In genomic region chr11:26518991-26519390, GRCm38 (mm10) we compare ENCODE assay signal across 19 mouse cellular contexts.
DNase-seq lines count a peak whose midpoint lies in the region; ATAC-seq and TF ChIP-seq lines count a peak whose summit lies in the region.
"Had no signal": no experiment of that assay in that cellular context is flagged by ENCODE, and none has a peak within 500 bp of the region (broad histone marks: within the 10 kb centered on the region; RNA-seq: fewer than 3 reads in every experiment).

No protein-coding gene starts in this region.

- H3K9me3 ChIP-seq in heart, embryonic 12.5 days (replicated peaks) = no peaks in the 10 kb centered on the region; the same call in 1 of the 2 replicates
- H3K9me3 ChIP-seq in lung, postnatal 0 days (ENCODE audit: low read length) = no peaks in the 10 kb centered on the region
- H3K9me3 ChIP-seq: heart, embryonic 15.5 days; hindbrain, embryonic 12.5 days; intestine, embryonic 15.5 days; limb, embryonic 15.5 days had no signal

- no peak overlapping the region for H3K27ac ChIP-seq in heart, embryonic 12.5 days (ENCODE audit: poor library complexity, severe bottlenecking)
- H3K27ac ChIP-seq in lung, postnatal 0 days (ENCODE audit: low read length) = no peak overlapping the region
- H3K27ac ChIP-seq: heart, embryonic 15.5 days; hindbrain, embryonic 12.5 days; intestine, embryonic 15.5 days; limb, embryonic 15.5 days had no signal

- TF ChIP-seq EP300 in lung, postnatal 0 days (IDR thresholded peaks at IDR 0.05) = no peak

- peak; percentile 2 to 8 for DNase-seq in heart, adult 18-20 months
- DNase-seq in lung, postnatal 0 days (ENCODE audit: low spot score) = peak; percentile 29
- no peak for DNase-seq in lung, adult 2 months
- DNase-seq in adipocyte (ENCODE audit: low spot score) = peak; percentile 20
- DNase-seq in spleen, postnatal 10 days (ENCODE audit: low spot score in 2 of 2) = no peak
- DNase-seq: cerebellum, postnatal 36 days; layer of hippocampus, postnatal 36 days; midbrain, embryonic 14.5 days; retina, postnatal 1 day; right cerebral cortex, postnatal 4 days; thymus, postnatal 25 days had no signal

- TF ChIP-seq POLR2A in lung, adult 2 months (IDR thresholded peaks at IDR 0.05; ENCODE audit: borderline replicate concordance, extremely low read depth, low read depth, low read length) = no peak

- H3K4me2 ChIP-seq in heart, embryonic 12.5 days = no peak overlapping the region
- no peak overlapping the region for H3K4me2 ChIP-seq in lung, postnatal 0 days (replicated peaks; ENCODE audit: low read depth, low read length)
- H3K4me2 ChIP-seq: heart, embryonic 15.5 days; hindbrain, embryonic 12.5 days; intestine, embryonic 15.5 days; limb, embryonic 15.5 days had no signal

- no peak for TF ChIP-seq CTCF in lung, postnatal 0 days (IDR thresholded peaks at IDR 0.05)
- TF ChIP-seq CTCF in lung, adult 2 months (IDR thresholded peaks at IDR 0.05; ENCODE audit: insufficient read depth, low read length) = no peak

- no peak for ATAC-seq in heart, embryonic 12.5 days (ENCODE audit: insufficient number of reproducible peaks, low FRiP score)
- no peak for ATAC-seq in lung, postnatal 0 days
- ATAC-seq in inflammation-experienced regulatory T-cells, adult 6 months = no peak
- ATAC-seq: forebrain, embryonic 16.5 days; intestine, embryonic 15.5 days had no signal

- WGBS in heart, embryonic 12.5 days = 45% methylated on average over 3 of the region's 3 CpGs
- 65% methylated on average over 3 of the region's 3 CpGs for WGBS in lung, postnatal 0 days
- WGBS in lung, adult 2 months = 58% methylated on average over 3 of the region's 3 CpGs

- H3K36me3 ChIP-seq in heart, embryonic 12.5 days = peaks cover 3% of the 10 kb centered on the region
- H3K36me3 ChIP-seq in lung, postnatal 0 days (ENCODE audit: insufficient read depth, low read length) = no peaks in the 10 kb centered on the region
- H3K36me3 ChIP-seq: heart, embryonic 15.5 days; hindbrain, embryonic 12.5 days; intestine, embryonic 15.5 days; limb, embryonic 15.5 days had no signal

- no peak overlapping the region for H3K9ac ChIP-seq in heart, embryonic 12.5 days
- H3K9ac ChIP-seq in lung, postnatal 0 days (replicated peaks; ENCODE audit: low read depth) = no peak overlapping the region
- H3K9ac ChIP-seq: heart, embryonic 15.5 days; hindbrain, embryonic 12.5 days; intestine, embryonic 15.5 days; limb, embryonic 15.5 days had no signal

- no peaks in the 10 kb centered on the region for H3K27me3 ChIP-seq in heart, embryonic 12.5 days (replicated peaks)
- no peaks in the 10 kb centered on the region for H3K27me3 ChIP-seq in lung, postnatal 0 days (replicated peaks; ENCODE audit: insufficient read depth, low read length)
- H3K27me3 ChIP-seq: heart, embryonic 15.5 days; hindbrain, embryonic 12.5 days; intestine, embryonic 15.5 days; limb, embryonic 15.5 days had no signal

- peaks cover 11% of the 10 kb centered on the region; the same call in 1 of the 2 replicates for H3K4me1 ChIP-seq in heart, embryonic 12.5 days (replicated peaks)
- H3K4me1 ChIP-seq in lung, postnatal 0 days (ENCODE audit: insufficient read depth, low read depth, low read length) = no peaks in the 10 kb centered on the region
- no peaks in the 10 kb centered on the region for H3K4me1 ChIP-seq in lung, adult 2 months (ENCODE audit: control insufficient read depth, insufficient read depth, low read length)
- H3K4me1 ChIP-seq: hindbrain, embryonic 12.5 days; intestine, embryonic 15.5 days; limb, embryonic 15.5 days had no signal

- no peak overlapping the region for H3K4me3 ChIP-seq in heart, embryonic 12.5 days
- H3K4me3 ChIP-seq in lung, postnatal 0 days (ENCODE audit: low read depth, low read length) = no peak overlapping the region
- no peak overlapping the region for H3K4me3 ChIP-seq in lung, adult 2 months (replicated peaks; ENCODE audit: extremely low read depth, low read depth, low read length)
- H3K4me3 ChIP-seq: erythroblast, embryonic 14.5 days; heart, embryonic 15.5 days; hindbrain, embryonic 12.5 days; intestine, embryonic 15.5 days; limb, embryonic 15.5 days had no signal

Comparison
In these comparisons a context has a peak if more than half of its experiments do, and no peak if none do; other contexts are left out.
1. DNase-seq: peak in heart, adult 18-20 months (2 of 2), lung, postnatal 0 days (single experiment) and adipocyte (single experiment); none in lung, adult 2 months (single experiment) and spleen, postnatal 10 days (0 of 2).